Comparison of ENCODE assay signal across 8 mouse cellular contexts in genomic region chr2:57115864-57116365, GRCm38 (mm10). TPM values are rescaled to one million over a fixed set of nuclear protein-coding genes. Genes with fewer than 3 reads are reported as not detected.
DNase-seq lines count a peak whose midpoint lies in the region; ATAC-seq and TF ChIP-seq lines count a peak whose summit lies in the region.

No protein-coding gene starts in this region.

- H3K4me1 ChIP-seq in intestine, embryonic 15.5 days (replicated peaks) = peaks cover 8% of the 10 kb centered on the region
- peaks cover 28% of the 10 kb centered on the region for H3K4me1 ChIP-seq in liver, embryonic 12.5 days

- no peak for TF ChIP-seq CTCF in gastrocnemius, adult 2 months (IDR thresholded peaks at IDR 0.05)

- DNase-seq in urinary bladder, postnatal 25 days (ENCODE audit: low spot score) = peak; percentile 47
- no peak for DNase-seq in urinary bladder, postnatal 10 days (ENCODE audit: low spot score)
- DNase-seq in cerebellum, adult 18-20 months = peak; percentile 67 to 79
- peak; percentile 66 for DNase-seq in gastrocnemius, adult 2 months

- H3K9me3 ChIP-seq in intestine, embryonic 15.5 days = no peaks in the 10 kb centered on the region
- H3K9me3 ChIP-seq in liver, embryonic 12.5 days (replicated peaks) = no peaks in the 10 kb centered on the region

- WGBS in intestine, embryonic 15.5 days = under 1% methylated on average over 25 of the region's 28 CpGs
- 0% methylated on average over 26 of the region's 28 CpGs for WGBS in liver, embryonic 12.5 days (ENCODE audit: insufficient replicate concordance)

- H3K27ac ChIP-seq in gastrocnemius, adult 2 months = peak overlapping the region; percentile 96
- peak overlapping the region; percentile 79; the same call in 1 of the 2 replicates for H3K27ac ChIP-seq in intestine, embryonic 15.5 days
- no peak overlapping the region for H3K27ac ChIP-seq in liver, embryonic 12.5 days

- H3K4me3 ChIP-seq in gastrocnemius, adult 2 months = peak overlapping the region; percentile 90
- H3K4me3 ChIP-seq in intestine, embryonic 15.5 days (replicated peaks) = peak overlapping the region; percentile 77
- peak overlapping the region; percentile 76 for H3K4me3 ChIP-seq in liver, embryonic 12.5 days

- H3K27me3 ChIP-seq in intestine, embryonic 15.5 days (replicated peaks) = peaks cover 22% of the 10 kb centered on the region
- peaks cover 52% of the 10 kb centered on the region for H3K27me3 ChIP-seq in liver, embryonic 12.5 days (replicated peaks)

- H3K4me2 ChIP-seq in intestine, embryonic 15.5 days (replicated peaks) = peak overlapping the region; percentile 99
- H3K4me2 ChIP-seq in liver, embryonic 12.5 days = peak overlapping the region; percentile 99

- peak; percentile 19 for ATAC-seq in intestine, embryonic 15.5 days
- peak; percentile 31 for ATAC-seq in liver, embryonic 12.5 days
- 0 out of 2 replicates have a peak, but pooled peaks have one; percentile 1 for ATAC-seq in monocyte, adult 5-6 weeks (replicated peaks; ENCODE audit: insufficient number of reproducible peaks, low FRiP score, low TSS enrichment, poor library complexity, severe bottlenecking)
- ATAC-seq in inflammation-experienced regulatory T-cells, adult 6 months = no peak

- intact Hi-C loops in gastrocnemius, adult 2 months (cut with DNase I) = loop anchor here (2.0 to 5.0 kb wide), 3 partner anchors 67 to 246 kb away; no protein-coding TSS in a partner anchor

- peak overlapping the region; percentile 61 for H3K9ac ChIP-seq in intestine, embryonic 15.5 days
- H3K9ac ChIP-seq in liver, embryonic 12.5 days = peak overlapping the region; percentile 72

- no peaks in the 10 kb centered on the region for H3K36me3 ChIP-seq in intestine, embryonic 15.5 days
- no peaks in the 10 kb centered on the region for H3K36me3 ChIP-seq in liver, embryonic 12.5 days

RNA-seq across cellular contexts. Expression of gene Nr4a2, which starts 7.9 kb away (rescaled TPM):
- 1 to 10 TPM in 1 of 2 experiments, under 1 TPM in 1; 0.94 to 3.4 TPM for total RNA-seq in gastrocnemius, adult 2 months (2021)
- 3.3 and 3.9 TPM in 2 replicates for polyA plus RNA-seq in intestine, embryonic 15.5 days (2015; fragmentation: Nextera tagmentation; extraction: Ambion mirVana)
- polyA plus RNA-seq in liver, embryonic 12.5 days (2016; fragmentation: Nextera tagmentation; extraction: Ambion mirVana) = 0.90 and 0.99 TPM in 2 replicates
- total RNA-seq in monocyte, adult 5-6 weeks (2017) = 28.6 to 50.3 TPM (median 33.9 TPM) in 3 replicates
- polyA plus RNA-seq in inflammation-experienced regulatory T-cells, adult 6 months (2017; shearing (Covaris generic)) = 10 to 100 TPM in 1 of 3 experiments, 1 to 10 TPM in 2; 2.2 to 14.5 (median 3.7) TPM
